In genomic region chr13:48643072-48643471, GRCm38 (mm10) we compare ENCODE assay signal across 34 mouse cellular contexts. TPM values are rescaled to one million over a fixed set of nuclear protein-coding genes. Genes with fewer than 3 reads are reported as not detected.
DNase-seq lines count a peak whose midpoint lies in the region; ATAC-seq and TF ChIP-seq lines count a peak whose summit lies in the region.
"Had no signal": no experiment of that assay in that cellular context is flagged by ENCODE, and none has a peak within 500 bp of the region (broad histone marks: within the 10 kb centered on the region; RNA-seq: fewer than 3 reads in every experiment).

No protein-coding gene starts in this region.

- H3K27ac ChIP-seq in midbrain, embryonic 11.5 days (ENCODE audit: low read depth, low read length): no peak overlapping the region
- H3K27ac ChIP-seq in midbrain, embryonic 10.5 days (replicated peaks): no peak overlapping the region
- H3K27ac ChIP-seq: embryonic facial prominence, embryonic 10.5 days; embryonic facial prominence, embryonic 13.5 days; forebrain, embryonic 12.5 days; forebrain, embryonic 15.5 days; heart, embryonic 15.5 days; hindbrain, embryonic 10.5 days; hindbrain, embryonic 13.5 days; intestine, embryonic 15.5 days had no signal

- H3K27me3 ChIP-seq in midbrain, embryonic 11.5 days (ENCODE audit: control insufficient read depth, insufficient read depth, low read length): no peaks in the 10 kb centered on the region
- H3K27me3 ChIP-seq in midbrain, embryonic 10.5 days (ENCODE audit: low read depth, poor library complexity, severe bottlenecking): no peaks in the 10 kb centered on the region
- no peaks in the 10 kb centered on the region for H3K27me3 ChIP-seq in C2C12 (ENCODE audit: control insufficient read depth, insufficient read depth, insufficient read length)
- H3K27me3 ChIP-seq: embryonic facial prominence, embryonic 13.5 days; forebrain, embryonic 15.5 days; heart, embryonic 12.5 days; heart, embryonic 15.5 days; hindbrain, embryonic 13.5 days; intestine, embryonic 15.5 days had no signal

- no peaks in the 10 kb centered on the region for H3K79me3 ChIP-seq in C2C12 (ENCODE audit: low read depth)

- H3K9ac ChIP-seq in midbrain, embryonic 11.5 days (ENCODE audit: low read length): no peak overlapping the region
- H3K9ac ChIP-seq: embryonic facial prominence, embryonic 13.5 days; forebrain, embryonic 12.5 days; forebrain, embryonic 15.5 days; heart, embryonic 12.5 days; heart, embryonic 15.5 days; hindbrain, embryonic 13.5 days; intestine, embryonic 15.5 days had no signal

- no peaks in the 10 kb centered on the region for H3K4me1 ChIP-seq in midbrain, embryonic 11.5 days (ENCODE audit: control insufficient read depth, insufficient read depth, low read length)
- H3K4me1 ChIP-seq in midbrain, embryonic 10.5 days: peaks cover 2% of the 10 kb centered on the region; the same call in 1 of the 2 replicates
- H3K4me1 ChIP-seq: embryonic facial prominence, embryonic 10.5 days; embryonic facial prominence, embryonic 13.5 days; forebrain, embryonic 12.5 days; forebrain, embryonic 15.5 days; heart, embryonic 12.5 days; heart, embryonic 15.5 days; hindbrain, embryonic 13.5 days; intestine, embryonic 15.5 days had no signal

- peak; percentile 10 for DNase-seq in midbrain, embryonic 11.5 days (ENCODE audit: low spot score, missing footprints)
- DNase-seq in midbrain, embryonic 10.5 days (ENCODE audit: low spot score): no peak
- DNase-seq in NIH3T3 (ENCODE audit: low read depth): peak; percentile 49
- DNase-seq in layer of hippocampus, postnatal 36 days: no peak
- DNase-seq in layer of hippocampus, postnatal 14 days (ENCODE audit: low spot score in 2 of 2): no peak
- no peak for DNase-seq in adrenal gland, adult 2 months
- DNase-seq: adrenal gland, adult 8-10 months; adrenal gland, postnatal 25 days; B cell, adult 2 months; cerebellum, adult 11-12 months; cerebellum, adult 8-10 months; cerebellum, postnatal 10 days; cerebellum, postnatal 36 days; embryo, embryonic 11 days; gastrocnemius, postnatal 36 days; heart, postnatal 10 days; heart, postnatal 36 days had no signal

- H3K36me3 ChIP-seq in midbrain, embryonic 11.5 days (ENCODE audit: control insufficient read depth, insufficient read depth, low read length): no peaks in the 10 kb centered on the region
- H3K36me3 ChIP-seq in midbrain, embryonic 10.5 days: no peaks in the 10 kb centered on the region
- H3K36me3 ChIP-seq in C2C12 (ENCODE audit: control insufficient read depth, insufficient read depth): no peaks in the 10 kb centered on the region
- H3K36me3 ChIP-seq: embryonic facial prominence, embryonic 10.5 days; embryonic facial prominence, embryonic 13.5 days; forebrain, embryonic 12.5 days; forebrain, embryonic 15.5 days; heart, embryonic 12.5 days; heart, embryonic 15.5 days; hindbrain, embryonic 10.5 days; hindbrain, embryonic 13.5 days; intestine, embryonic 15.5 days had no signal

- ATAC-seq in midbrain, embryonic 11.5 days (ENCODE audit: low FRiP score): no peak
- ATAC-seq: CD4-positive, CD25-positive, alpha-beta regulatory T cell, adult 4 months; forebrain, embryonic 15.5 days; hindbrain, embryonic 16.5 days; intestine, embryonic 15.5 days had no signal

- H3K4me2 ChIP-seq in midbrain, embryonic 11.5 days: no peak overlapping the region
- H3K4me2 ChIP-seq: embryonic facial prominence, embryonic 13.5 days; forebrain, embryonic 12.5 days; forebrain, embryonic 15.5 days; heart, embryonic 12.5 days; heart, embryonic 15.5 days; hindbrain, embryonic 13.5 days; intestine, embryonic 15.5 days had no signal

- 82% methylated on average over 6 of the region's 6 CpGs for WGBS in midbrain, embryonic 11.5 days
- WGBS in midbrain, embryonic 10.5 days: 82% methylated on average over 6 of the region's 6 CpGs

- no peaks in the 10 kb centered on the region for H3K9me3 ChIP-seq in midbrain, embryonic 11.5 days (ENCODE audit: control insufficient read depth, low read length)
- 0 out of 2 replicates have a peak, but pooled peaks cover 3% of the 10 kb centered on the region for H3K9me3 ChIP-seq in midbrain, embryonic 10.5 days (replicated peaks)
- H3K9me3 ChIP-seq: embryonic facial prominence, embryonic 10.5 days; embryonic facial prominence, embryonic 13.5 days; forebrain, embryonic 12.5 days; forebrain, embryonic 15.5 days; heart, embryonic 12.5 days; heart, embryonic 15.5 days; hindbrain, embryonic 10.5 days; hindbrain, embryonic 13.5 days; intestine, embryonic 15.5 days had no signal

- no peak for TF ChIP-seq CTCF in C2C12 (IDR thresholded peaks at IDR 0.05; ENCODE audit: control insufficient read depth, insufficient read depth, insufficient read length)

- no peak overlapping the region for H3ac ChIP-seq in C2C12 (ENCODE audit: control insufficient read depth, insufficient read length, low read depth)

- H3K4me3 ChIP-seq in midbrain, embryonic 11.5 days (ENCODE audit: low read depth, low read length): no peak overlapping the region
- no peak overlapping the region for H3K4me3 ChIP-seq in midbrain, embryonic 10.5 days
- H3K4me3 ChIP-seq in C2C12 (ENCODE audit: insufficient read depth, poor library complexity, severe bottlenecking): no peak overlapping the region
- H3K4me3 ChIP-seq: embryonic facial prominence, embryonic 10.5 days; embryonic facial prominence, embryonic 13.5 days; erythroblast, embryonic 14.5 days; forebrain, embryonic 12.5 days; forebrain, embryonic 15.5 days; heart, embryonic 12.5 days; heart, embryonic 15.5 days; hindbrain, embryonic 10.5 days; hindbrain, embryonic 13.5 days; intestine, embryonic 15.5 days had no signal

- H3K79me2 ChIP-seq in C2C12 (ENCODE audit: control insufficient read depth, insufficient read depth): no peaks in the 10 kb centered on the region

TF ChIP-seq in C2C12, 6 proteins besides CTCF, POLR2A, EP300 and RAD21:
- TF ChIP-seq MAX (IDR thresholded peaks at IDR 0.05) (no peak), MYOG (IDR thresholded peaks at IDR 0.05; ENCODE audit: control insufficient read depth, extremely low read depth, insufficient read length) (no peak), USF1 (IDR thresholded peaks at IDR 0.05; ENCODE audit: low read depth) (peak; percentile 66), MYOD1 (IDR thresholded peaks at IDR 0.05; ENCODE audit: control insufficient read depth, insufficient read length, low read depth) (no peak)

RNA-seq across cellular contexts. Expression of gene Ptpdc1, which starts 17.6 kb away (rescaled TPM):
- polyA plus RNA-seq in midbrain, embryonic 11.5 days (2014; fragmentation: Nextera tagmentation; extraction: Ambion mirVana): 17.2 and 17.8 TPM in 2 replicates
- 11.0 and 13.8 TPM in 2 replicates for polyA plus RNA-seq in midbrain, embryonic 10.5 days (2016; fragmentation: Nextera tagmentation; extraction: Ambion mirVana)
- polyA plus RNA-seq in C2C12 (2012; fragmentation: generic; extraction: Trizol): 5.5 TPM
- total RNA-seq in layer of hippocampus, postnatal 36 days (2021): 10 to 100 TPM; 42.5 to 47.1 TPM
- total RNA-seq in layer of hippocampus, postnatal 14 days (2021): 10 to 100 TPM; 38.2 to 43.0 TPM
- total RNA-seq in adrenal gland, adult 2 months (2021): 1 to 10 TPM; 4.6 to 9.8 TPM
- 1.3 and 1.4 TPM in 2 replicates for polyA plus RNA-seq in adrenal gland, adult 2 months (2012; rRNA removed)
- polyA plus RNA-seq: erythroblast, embryonic 14.5 days had no signal

RNA-seq across cellular contexts. Expression of gene Barx1, which starts 19.7 kb away (rescaled TPM):
- polyA plus RNA-seq in midbrain, embryonic 11.5 days (2014; fragmentation: Nextera tagmentation; extraction: Ambion mirVana): 0.19 and 0.46 TPM in 2 replicates
- polyA plus RNA-seq in midbrain, embryonic 10.5 days (2016; fragmentation: Nextera tagmentation; extraction: Ambion mirVana): 0.21 and 0.84 TPM in 2 replicates
- polyA plus RNA-seq in C2C12 (2012; fragmentation: generic; extraction: Trizol): not detected
- not detected for total RNA-seq in layer of hippocampus, postnatal 36 days (2021)
- not detected for total RNA-seq in layer of hippocampus, postnatal 14 days (2021)
- not detected for total RNA-seq in adrenal gland, adult 2 months (2021)
- polyA plus RNA-seq in adrenal gland, adult 2 months (2012; rRNA removed): not detected in 2 replicates
- total RNA-seq: adrenal gland, adult 8-10 months; adrenal gland, postnatal 25 days; gastrocnemius, adult 8-10 months; gastrocnemius, postnatal 36 days; granulocyte monocyte progenitor cell, adult 5-6 weeks; heart, adult 8-10 months; heart, postnatal 10 days; heart, postnatal 36 days had no signal
- polyA plus RNA-seq: CD4-positive, CD25-positive, alpha-beta regulatory T cell, adult 4 months; cortical plate, adult 2 months; erythroblast, embryonic 14.5 days; forebrain, embryonic 15.5 days; hindbrain, embryonic 13.5 days; hindbrain, embryonic 16.5 days had no signal

Comparison
In these comparisons a context has a peak if more than half of its experiments do, and no peak if none do; other contexts are left out.
1. DNase-seq: peak in midbrain, embryonic 11.5 days (single experiment) and NIH3T3 (single experiment); none in midbrain, embryonic 10.5 days (single experiment), layer of hippocampus, postnatal 36 days (0 of 2), layer of hippocampus, postnatal 14 days (0 of 2) and adrenal gland, adult 2 months (single experiment).